Mouse (Mus musculus) neural tube, embryonic 13.5 days (tissue): ENCODE data around the gene Tamm41. TPM values are rescaled to one million over a fixed set of nuclear protein-coding genes. Genes with fewer than 3 reads are reported as not detected.

Experiments
- ATAC-seq: fragments of 200-750 bp; cut with Nextera tagmentation; 2 replicates; pipeline ENCODE4 v1.8.0; 2017; ENCODE audit warnings: low read depth, mild to moderate bottlenecking, moderate TSS enrichment, moderate library complexity
- H3K27ac ChIP-seq: fragments of 300-500 bp; sonication (generic); replicated peaks from 2 replicates; pipeline ENCODE4 v1.5.1; 2015; ENCODE audit warnings: moderate library complexity, mild to moderate bottlenecking, inconsistent platforms
- H3K27me3 ChIP-seq: fragments of 300-500 bp; sonication (generic); 2 replicates; pipeline ENCODE4 v1.6.1; 2015; ENCODE audit warnings: mild to moderate bottlenecking, inconsistent platforms
- H3K36me3 ChIP-seq: fragments of 300-500 bp; sonication (generic); 2 replicates; pipeline ENCODE4 v1.6.1; 2015; ENCODE audit warnings: mild to moderate bottlenecking, inconsistent platforms
- H3K4me1 ChIP-seq: fragments of 300-500 bp; sonication (generic); replicated peaks from 2 replicates; pipeline ENCODE4 v1.6.1; 2015; ENCODE audit warnings: inconsistent platforms
- H3K4me2 ChIP-seq: fragments of 300-500 bp; sonication (generic); 2 replicates; pipeline ENCODE4 v1.6.1; 2015; ENCODE audit warnings: inconsistent platforms, mild to moderate bottlenecking, moderate library complexity
- H3K4me3 ChIP-seq: fragments of 300-500 bp; sonication (generic); 2 replicates; pipeline ENCODE4 v1.5.1; 2015; ENCODE audit warnings: mild to moderate bottlenecking, inconsistent platforms
- H3K9ac ChIP-seq: fragments of 300-500 bp; sonication (generic); 2 replicates; pipeline ENCODE4 v1.6.1; 2015; ENCODE audit warnings: moderate library complexity, mild to moderate bottlenecking, inconsistent platforms
- H3K9me3 ChIP-seq: fragments of 300-500 bp; sonication (generic); 2 replicates; pipeline ENCODE4 v1.6.1; 2016; ENCODE audit warnings: inconsistent platforms
- WGBS: fragments of 180-500 bp; shearing (Covaris S2); methylation state at CpG from one replicate; pipeline ENCODE4 v1.1.7; 2015; 5-methylcytosine and 5-hydroxymethylcytosine counted together
- polyA plus RNA-seq: library from polyadenylated mRNA; unstranded; fragments of >200 nt; fragmentation: Nextera tagmentation; extraction: Ambion mirVana; gene quantifications from 2 replicates; pipeline ENCODE4 v1.2.1, GENCODE M21; 2015

Tamm41 gene
- polyA plus RNA-seq, 1 experiment from 2014 or later, result 43.2 TPM

- WGBS, result 14% methylated on average over 4 of the region's 4 CpGs
- 0 out of 2 replicates have a peak, but pooled peaks have one; percentile 27 for ATAC-seq
Measured at GRCm38 (mm10) chr6:115049015-115049414, 11.3 kb upstream of the Tamm41 start.

GRCm38 (mm10) chr6:115047816-115048215, 10.1 kb upstream of the Tamm41 start:
- no peak for ATAC-seq
- no peaks in the 10 kb centered on the region for H3K9me3 ChIP-seq
- H3K4me1 ChIP-seq, result peaks cover 8% of the 10 kb centered on the region; the same call in 1 of the 2 replicates
- no peak overlapping the region for H3K4me2 ChIP-seq
- H3K27me3 ChIP-seq, result no peaks in the 10 kb centered on the region
- no peak overlapping the region for H3K4me3 ChIP-seq
- no peak overlapping the region for H3K27ac ChIP-seq
- H3K36me3 ChIP-seq, result no peaks in the 10 kb centered on the region
- H3K9ac ChIP-seq, result no peak overlapping the region
- WGBS, result 36% methylated on average over 2 of the region's 2 CpGs

More at GRCm38 (mm10) chr6:115049015-115049414, 11.3 kb upstream of the Tamm41 start:
- H3K4me1 ChIP-seq, result no peaks in the 10 kb centered on the region
- H3K27me3 ChIP-seq, result no peaks in the 10 kb centered on the region
- H3K27ac ChIP-seq, result no peak overlapping the region
- H3K4me2 ChIP-seq, result no peak overlapping the region
- H3K36me3 ChIP-seq, result no peaks in the 10 kb centered on the region
- H3K9me3 ChIP-seq, result no peaks in the 10 kb centered on the region
- no peak overlapping the region for H3K9ac ChIP-seq
- H3K4me3 ChIP-seq, result no peak overlapping the region

DNA sequence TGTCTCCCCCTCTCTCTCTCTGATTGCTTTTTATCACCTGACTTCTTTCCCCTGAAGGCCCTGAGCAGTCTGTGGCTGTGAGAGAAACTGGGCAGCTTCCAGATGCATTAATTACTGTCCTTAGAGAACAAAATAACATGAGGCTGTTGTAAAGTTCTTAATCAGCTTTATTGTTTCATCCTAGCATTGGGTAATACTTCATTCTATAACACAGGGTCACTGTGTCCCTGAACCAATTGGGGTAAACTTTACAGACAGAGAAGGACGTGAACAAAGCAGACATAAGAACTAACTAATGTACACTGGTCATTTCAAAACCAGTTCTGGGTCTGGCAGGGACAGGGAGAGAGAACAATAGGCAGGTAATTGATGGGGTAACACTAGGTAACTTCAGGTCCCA, 8.4 kb upstream of the Tamm41 start:
- H3K36me3 ChIP-seq, result no peaks in the 10 kb centered on the region
- H3K27me3 ChIP-seq, result no peaks in the 10 kb centered on the region
- no peak for ATAC-seq
- H3K9ac ChIP-seq, result no peak overlapping the region
- WGBS, result 71% methylated on average over 1 of the region's 1 CpGs
- no peak overlapping the region for H3K4me2 ChIP-seq
- H3K4me3 ChIP-seq, result no peak overlapping the region
- peaks cover 14% of the 10 kb centered on the region for H3K4me1 ChIP-seq
- no peak overlapping the region for H3K27ac ChIP-seq
- no peaks in the 10 kb centered on the region for H3K9me3 ChIP-seq

DNA sequence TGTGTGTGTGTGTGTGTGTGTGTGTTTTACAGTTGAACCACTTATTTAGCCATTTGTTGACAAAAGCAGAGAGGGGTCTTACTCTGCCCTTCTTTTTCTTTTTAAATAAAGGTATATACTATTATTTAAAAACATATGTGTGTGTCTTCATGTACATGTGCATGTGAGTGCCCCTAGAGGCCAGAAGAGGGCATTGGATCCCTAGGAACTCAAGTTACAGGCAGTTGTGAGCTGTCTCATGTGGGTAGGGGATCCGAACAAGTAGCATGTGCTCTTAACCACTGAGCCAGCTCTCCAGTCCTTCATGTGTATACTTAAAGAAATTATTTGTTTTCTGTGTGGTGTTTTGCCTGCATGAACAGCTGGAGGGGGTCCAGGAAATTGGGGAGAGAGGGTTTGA, 7.0 kb upstream of the Tamm41 start:
- peaks cover 14% of the 10 kb centered on the region for H3K4me1 ChIP-seq
- no peak overlapping the region for H3K9ac ChIP-seq
- no peaks in the 10 kb centered on the region for H3K9me3 ChIP-seq
- no peaks in the 10 kb centered on the region for H3K36me3 ChIP-seq
- no peak overlapping the region for H3K4me2 ChIP-seq
- ATAC-seq, result no peak
- no peaks in the 10 kb centered on the region for H3K27me3 ChIP-seq
- H3K4me3 ChIP-seq, result no peak overlapping the region
- 67% methylated on average over 1 of the region's 1 CpGs for WGBS
- H3K27ac ChIP-seq, result no peak overlapping the region

- Histone ChIP-seq H3K36me3 (no peaks in the 10 kb centered on the region), H3K4me2 (no peak overlapping the region), H3K9me3 (no peaks in the 10 kb centered on the region), H3K9ac (0 out of 2 replicates have a peak overlapping the region, but pooled peaks have one; percentile 8), H3K27me3 (no peaks in the 10 kb centered on the region), H3K4me3 (no peak overlapping the region), H3K27ac (peak overlapping the region; percentile 56), H3K4me1 (peaks cover 14% of the 10 kb centered on the region)
- ATAC-seq, result peak; percentile 73; the same call in 1 of the 2 replicates
- 56% methylated on average over 14 of the region's 14 CpGs for WGBS
Measured at GRCm38 (mm10) chr6:115043657-115044500, 6.2 kb upstream of the Tamm41 start.

- no peaks in the 10 kb centered on the region for H3K27me3 ChIP-seq
- no peaks in the 10 kb centered on the region for H3K9me3 ChIP-seq
- no peaks in the 10 kb centered on the region for H3K36me3 ChIP-seq
- H3K4me2 ChIP-seq, result no peak overlapping the region
- peaks cover 14% of the 10 kb centered on the region for H3K4me1 ChIP-seq
- no peak overlapping the region; the same call in 1 of the 2 replicates for H3K27ac ChIP-seq
- H3K9ac ChIP-seq, result 0 out of 2 replicates have a peak overlapping the region, but pooled peaks have one; percentile 8
- no peak for ATAC-seq
- WGBS, result 58% methylated on average over 10 of the region's 10 CpGs
- H3K4me3 ChIP-seq, result no peak overlapping the region
Measured at GRCm38 (mm10) chr6:115042609-115043008, 4.9 kb upstream of the Tamm41 start.

- Histone ChIP-seq H3K27ac (no peak overlapping the region), H3K9me3 (no peaks in the 10 kb centered on the region), H3K9ac (no peak overlapping the region), H3K36me3 (peaks cover 53% of the 10 kb centered on the region), H3K27me3 (no peaks in the 10 kb centered on the region), H3K4me2 (no peak overlapping the region), H3K4me1 (peaks cover 18% of the 10 kb centered on the region), H3K4me3 (no peak overlapping the region)
- ATAC-seq, result no peak
- WGBS, result 95% methylated on average over 5 of the region's 5 CpGs
Measured at GRCm38 (mm10) chr6:115033441-115033840, 4.2 kb downstream of the Tamm41 start.

- H3K4me2 ChIP-seq, result no peak overlapping the region
- no peak for ATAC-seq
- no peak overlapping the region for H3K27ac ChIP-seq
- 81% methylated on average over 2 of the region's 2 CpGs for WGBS
- H3K9me3 ChIP-seq, result no peaks in the 10 kb centered on the region
- no peaks in the 10 kb centered on the region for H3K27me3 ChIP-seq
- H3K9ac ChIP-seq, result no peak overlapping the region
- H3K4me1 ChIP-seq, result no peaks in the 10 kb centered on the region
- peaks cover 63% of the 10 kb centered on the region for H3K36me3 ChIP-seq
- H3K4me3 ChIP-seq, result no peak overlapping the region
Measured at GRCm38 (mm10) chr6:115030098-115030497, 7.6 kb downstream of the Tamm41 start.

GRCm38 (mm10) chr6:115029248-115029647, 8.4 kb downstream of the Tamm41 start:
- no peak for ATAC-seq
- Histone ChIP-seq H3K27ac (no peak overlapping the region), H3K4me2 (no peak overlapping the region), H3K27me3 (no peaks in the 10 kb centered on the region), H3K36me3 (peaks cover 65% of the 10 kb centered on the region), H3K4me3 (no peak overlapping the region), H3K9ac (no peak overlapping the region), H3K9me3 (no peaks in the 10 kb centered on the region), H3K4me1 (no peaks in the 10 kb centered on the region)
- whole genome bisulfite sequencing, result 88% methylated on average over 2 of the region's 2 CpGs

GRCm38 (mm10) chr6:115027485-115027992, 10.1 kb downstream of the Tamm41 start:
- Histone ChIP-seq H3K27ac (no peak overlapping the region), H3K4me3 (no peak overlapping the region), H3K4me2 (no peak overlapping the region), H3K9me3 (no peaks in the 10 kb centered on the region), H3K9ac (no peak overlapping the region), H3K27me3 (no peaks in the 10 kb centered on the region), H3K4me1 (no peaks in the 10 kb centered on the region), H3K36me3 (peaks cover 63% of the 10 kb centered on the region)
- ATAC-seq, result peak; percentile 50; the same call in 1 of the 2 replicates
- 81% methylated on average over 14 of the region's 14 CpGs for WGBS

DNA sequence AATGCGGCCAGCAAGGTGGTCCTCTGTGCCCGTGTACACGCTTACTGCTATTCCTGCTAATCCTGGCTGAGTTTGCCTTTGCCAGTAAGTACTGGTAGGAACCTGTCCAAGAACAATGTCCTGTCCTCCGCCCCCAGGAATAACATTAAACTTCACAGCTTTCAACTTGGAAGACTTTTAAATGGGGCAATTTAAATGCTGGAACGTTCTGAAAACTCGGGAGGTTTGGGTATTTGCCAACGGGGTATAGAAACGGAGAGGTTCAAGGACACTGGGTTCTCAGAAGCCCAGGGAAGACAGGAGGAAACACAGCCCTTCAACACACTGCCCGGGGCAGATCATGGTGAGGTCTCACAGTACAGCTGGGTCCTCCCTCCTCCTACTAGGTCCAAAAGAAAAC, 14.8 kb downstream of the Tamm41 start:
- ATAC-seq, result no peak
- H3K36me3 ChIP-seq, result peaks cover 75% of the 10 kb centered on the region

GRCm38 (mm10) chr6:115015461-115015860, 22.2 kb downstream of the Tamm41 start:
- H3K27ac ChIP-seq, result no peak overlapping the region
- no peak overlapping the region for H3K9ac ChIP-seq
- WGBS, result 91% methylated on average over 13 of the region's 13 CpGs
- no peaks in the 10 kb centered on the region for H3K4me1 ChIP-seq
- peaks cover 68% of the 10 kb centered on the region for H3K36me3 ChIP-seq
- no peak for ATAC-seq
- no peak overlapping the region for H3K4me3 ChIP-seq
- H3K9me3 ChIP-seq, result no peaks in the 10 kb centered on the region
- H3K4me2 ChIP-seq, result no peak overlapping the region
- no peaks in the 10 kb centered on the region for H3K27me3 ChIP-seq

More for the DNA sequence above, 14.8 kb downstream of the Tamm41 start:
- Histone ChIP-seq H3K4me3 (no peak overlapping the region), H3K4me1 (no peaks in the 10 kb centered on the region), H3K27me3 (no peaks in the 10 kb centered on the region), H3K9ac (no peak overlapping the region), H3K4me2 (no peak overlapping the region), H3K27ac (no peak overlapping the region), H3K9me3 (no peaks in the 10 kb centered on the region)
- WGBS, result 87% methylated on average over 9 of the region's 9 CpGs
